Mouse (Mus musculus) embryo, embryonic 11 days (tissue): ENCODE measurements around the gene Mast1.

Experiments used
- DNase-seq: peaks from one replicate; pipeline ENCODE4 v3.0.0-alpha.2; 2015

The Mast1 gene

GRCm38 (mm10) chr8:84936962-84937546, at the start of gene Mast1:
Gene Mast1 (minus strand): TSS chr8:84937359.
- peak; percentile 87 for DNase-seq

DNA sequence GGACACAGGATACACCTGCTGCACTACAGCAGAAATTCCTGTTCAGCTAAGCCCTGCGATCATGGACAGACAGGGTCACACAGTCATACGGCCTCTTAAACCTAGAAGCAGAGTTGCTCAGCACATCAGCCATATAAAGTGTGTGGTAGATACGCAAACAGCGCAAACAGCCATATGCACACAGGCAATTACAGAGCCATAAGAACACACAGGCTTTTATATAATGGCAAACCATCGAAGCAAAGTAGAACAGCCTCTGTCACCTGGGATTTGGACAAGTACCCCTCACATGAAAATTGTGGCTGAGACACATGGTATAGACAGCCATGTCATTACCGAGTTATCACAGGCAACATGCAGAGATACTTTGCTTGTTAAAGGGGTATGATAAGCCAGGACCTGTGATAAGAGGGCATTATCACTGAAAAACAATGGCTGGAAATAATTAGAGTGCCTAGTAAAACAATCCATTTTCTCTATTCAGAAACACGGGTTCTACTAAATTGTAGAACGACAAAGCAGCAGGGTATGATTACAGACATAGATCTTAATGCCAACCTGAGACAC, 49.3 kb upstream of the Mast1 start:
- DNase-seq = no peak

DNA sequence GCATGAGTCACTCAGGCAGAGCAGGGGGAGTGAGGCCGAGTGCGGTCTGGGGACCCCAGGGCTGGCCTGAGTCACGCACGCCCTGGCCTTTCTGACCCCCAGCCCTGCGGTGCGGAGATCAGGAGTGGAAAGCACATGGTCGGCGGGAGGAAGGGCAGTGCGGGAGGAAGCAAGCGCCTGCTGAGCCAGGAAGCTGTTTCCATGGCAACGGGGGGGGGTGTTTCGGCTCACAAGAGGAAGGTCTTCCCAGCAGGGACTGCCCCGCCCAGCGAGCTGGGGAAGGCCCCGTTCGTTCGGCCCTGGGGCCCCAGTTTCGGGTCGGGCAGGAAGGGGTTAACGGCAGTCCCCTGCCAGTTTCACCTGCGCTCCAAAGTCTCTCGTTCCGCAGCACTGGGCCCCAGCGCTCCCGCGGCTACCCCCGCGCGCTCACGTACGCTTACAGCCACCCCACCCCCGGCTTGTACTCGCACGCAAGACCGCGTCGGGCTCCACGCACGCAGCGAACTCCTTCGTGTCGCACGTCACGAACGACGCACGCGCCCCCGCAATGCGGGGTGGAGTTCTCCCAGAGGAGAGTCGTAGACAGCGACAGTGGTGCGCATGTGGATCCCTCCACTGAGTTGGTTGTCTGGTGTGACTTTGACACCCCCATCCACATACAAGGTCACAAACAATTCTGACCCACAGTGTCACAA, 48.7 kb upstream of the Mast1 start:
- DNase-seq = peak; percentile 88

GRCm38 (mm10) chr8:84985049-84985683, 48.0 kb upstream of the Mast1 start:
- DNase-seq = peak; percentile 56

- DNase-seq = peak; percentile 20
Measured at GRCm38 (mm10) chr8:84984294-84985048, 47.3 kb upstream of the Mast1 start.

DNA sequence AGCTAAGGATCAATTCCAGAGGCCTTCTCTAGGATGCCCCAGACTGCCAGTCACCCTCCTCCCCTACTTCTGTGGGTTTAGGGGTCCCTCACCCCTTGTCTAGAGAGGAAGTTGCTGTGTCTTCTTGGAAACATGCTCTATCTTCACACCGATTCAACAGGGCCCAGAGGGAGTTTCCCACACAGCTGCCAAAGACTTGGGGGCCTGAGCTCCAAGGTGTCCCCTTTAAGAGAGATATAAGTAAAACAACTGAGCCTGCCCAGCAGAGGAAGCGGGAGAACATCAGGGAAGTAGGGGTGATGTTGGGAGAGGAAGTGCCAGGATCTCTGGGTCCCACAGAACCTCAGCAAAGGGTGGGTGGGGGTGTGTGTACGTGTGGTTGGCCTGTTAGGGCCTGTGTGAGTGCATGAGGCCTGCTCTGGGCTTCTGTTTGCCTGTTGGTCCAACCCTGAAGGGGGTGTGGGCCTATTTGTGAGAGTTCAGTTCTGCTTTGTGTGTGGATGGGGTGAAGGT, 45.4 kb upstream of the Mast1 start:
- DNase-seq = no peak

- DNase-seq = no peak
Measured at GRCm38 (mm10) chr8:84981644-84982498, 44.7 kb upstream of the Mast1 start.

DNA sequence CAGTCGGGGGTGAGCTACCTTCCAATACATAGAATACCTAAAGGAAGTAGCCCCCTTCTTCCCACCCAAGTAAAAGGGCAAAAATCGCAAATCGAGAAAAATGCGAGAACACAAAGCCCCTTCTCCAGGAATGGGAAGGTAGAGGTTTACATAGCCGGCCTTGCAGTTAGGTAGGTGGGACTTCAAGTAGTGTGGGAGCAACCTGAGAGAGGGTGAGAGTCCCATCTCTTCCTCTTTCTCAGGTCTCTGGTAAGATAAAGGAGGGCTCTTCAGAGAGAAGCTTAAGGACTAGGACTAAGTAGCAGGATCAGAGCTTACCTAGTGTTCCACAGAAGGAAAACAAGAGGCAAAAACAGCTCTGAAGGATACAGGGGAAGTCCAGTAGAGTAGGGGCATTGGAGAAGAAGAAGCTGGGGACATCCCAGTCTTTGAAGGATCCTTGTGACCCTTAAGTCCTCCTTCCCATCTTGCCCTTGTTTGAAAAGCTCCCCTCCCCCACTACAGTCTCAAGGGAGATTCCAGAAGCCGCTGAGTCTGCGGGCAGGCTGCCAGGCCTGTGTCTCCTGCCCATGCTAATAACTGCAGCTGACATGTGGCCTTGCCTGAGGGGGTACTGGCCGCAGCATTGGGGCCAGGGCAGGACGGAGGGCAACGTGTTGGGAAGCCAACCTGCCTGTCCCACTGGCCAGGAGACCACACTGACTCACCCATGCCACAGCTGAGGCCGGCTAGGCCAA, 43.6 kb upstream of the Mast1 start:
- peak; percentile 45 for DNase-seq

DNA sequence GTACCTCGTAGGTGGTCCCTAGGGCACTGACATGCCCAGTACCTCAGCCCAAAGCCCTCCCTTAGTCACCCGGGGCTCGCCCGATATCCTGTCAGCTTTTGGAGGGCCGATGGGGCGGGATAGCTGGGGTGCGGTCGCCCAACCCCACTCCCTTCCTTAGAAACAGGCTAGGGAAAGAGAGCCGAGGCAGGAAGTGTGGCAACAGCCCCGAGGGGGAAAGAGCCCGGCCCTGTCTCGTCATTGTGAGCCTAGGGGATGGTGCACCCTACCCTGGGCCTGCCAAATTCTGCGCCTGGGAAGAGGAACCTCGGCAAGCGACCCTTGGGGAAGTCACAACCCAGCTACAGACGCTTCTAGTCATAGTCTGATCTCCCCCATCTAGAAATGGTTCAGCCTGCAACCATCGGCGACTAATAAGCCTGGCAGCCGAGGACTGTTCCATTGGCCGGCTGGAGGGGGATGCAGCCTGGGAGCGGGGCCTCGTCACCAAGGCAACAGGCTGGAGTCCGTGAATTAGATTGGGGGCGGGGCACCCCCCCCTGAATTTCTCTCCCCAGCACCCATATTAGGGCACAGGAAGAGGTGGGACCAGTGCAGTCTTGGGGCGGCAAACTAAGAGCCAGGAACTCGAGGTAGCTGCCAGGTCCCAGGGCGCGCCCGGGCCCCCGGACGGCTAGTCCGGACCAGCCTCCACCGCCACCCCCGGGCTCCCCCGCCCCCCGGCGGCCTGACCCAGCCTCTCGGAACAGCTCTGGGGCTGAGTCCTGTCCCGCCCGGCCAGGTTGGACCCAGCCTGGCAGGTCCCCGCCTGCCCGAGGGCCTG, 42.7 kb upstream of the Mast1 start:
- peak; percentile 91 for DNase-seq

GRCm38 (mm10) chr8:84978248-84978940, 41.2 kb upstream of the Mast1 start, which contains the start of gene Junb:
Gene Junb (minus strand): TSS chr8:84978718.
- DNase-seq = peak; percentile 90

DNA sequence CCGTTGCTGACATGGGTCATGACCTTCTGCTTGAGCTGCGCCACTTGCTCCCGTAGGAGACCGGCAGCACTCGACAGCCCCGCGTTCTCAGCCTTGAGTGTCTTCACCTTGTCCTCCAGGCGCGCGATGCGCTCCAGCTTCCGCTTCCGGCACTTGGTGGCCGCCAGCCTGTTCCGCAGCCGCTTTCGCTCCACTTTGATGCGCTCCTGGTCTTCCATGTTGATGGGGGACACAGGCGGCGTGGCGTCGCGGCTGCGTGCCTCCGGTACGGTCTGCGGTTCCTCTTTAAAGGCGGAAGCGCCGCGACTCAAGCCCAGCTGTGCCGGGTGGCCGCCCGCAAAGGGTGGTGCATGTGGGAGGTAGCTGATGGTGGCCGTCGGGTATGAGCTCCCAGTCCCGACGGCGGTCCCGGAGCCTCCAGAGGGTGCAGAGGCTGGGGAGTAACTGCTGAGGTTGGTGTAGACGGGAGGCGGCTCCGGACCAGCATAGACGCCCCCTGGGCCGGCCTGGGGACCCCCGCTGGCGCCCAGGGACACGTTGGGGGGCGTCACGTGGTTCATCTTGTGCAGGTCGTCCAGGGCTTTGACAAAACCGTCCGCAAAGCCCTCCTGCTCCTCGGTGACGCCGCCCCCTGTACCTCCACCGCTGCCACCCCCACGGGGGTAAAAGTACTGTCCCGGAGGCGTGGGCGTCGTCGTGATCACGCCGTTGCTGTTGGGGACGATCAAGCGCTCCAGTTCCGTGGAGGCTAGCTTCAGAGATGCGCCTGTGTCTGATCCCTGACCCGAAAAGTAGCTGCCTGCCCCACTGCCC, 40.5 kb upstream of the Mast1 start:
- DNase-seq = peak; percentile 76

DNA sequence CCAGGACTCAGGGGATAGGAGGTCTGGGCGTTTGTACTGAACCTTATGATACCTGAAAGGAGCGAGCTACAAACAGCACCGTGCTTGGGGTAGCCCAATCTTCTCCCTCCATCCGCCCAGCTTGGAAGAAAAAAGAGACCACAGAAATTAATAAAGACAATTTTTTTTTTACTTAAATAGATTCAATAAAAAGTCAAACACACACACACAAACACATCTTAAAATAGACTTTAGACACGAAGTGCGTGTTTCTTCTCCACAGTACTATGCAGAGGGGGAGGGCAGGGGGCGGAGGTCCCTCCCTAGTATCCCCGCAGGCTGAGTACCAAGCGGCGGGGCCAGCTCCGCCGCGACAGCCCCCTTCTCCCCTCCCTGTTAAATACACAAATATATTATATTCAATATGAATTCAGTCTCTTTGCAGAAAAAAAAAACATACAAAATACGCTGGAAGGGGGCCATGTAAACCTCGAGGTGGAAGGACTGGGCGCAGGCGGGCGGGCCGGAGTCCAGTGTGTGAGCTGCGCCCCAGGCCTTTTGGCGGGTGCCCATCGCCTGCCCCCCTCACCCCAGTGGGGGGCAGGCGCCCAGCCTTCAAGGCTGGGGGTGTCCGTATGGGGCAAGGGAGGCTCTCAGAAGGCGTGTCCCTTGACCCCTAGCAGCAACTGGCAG, 39.7 kb upstream of the Mast1 start:
- no peak for DNase-seq

- DNase-seq = peak; percentile 96
Measured at GRCm38 (mm10) chr8:84976031-84976762, 39.0 kb upstream of the Mast1 start.

- peak; percentile 53 for DNase-seq
Measured at GRCm38 (mm10) chr8:84975434-84975833, 38.3 kb upstream of the Mast1 start.

GRCm38 (mm10) chr8:84974543-84975142, 37.5 kb upstream of the Mast1 start:
- DNase-seq = no peak

GRCm38 (mm10) chr8:84973803-84974542, 36.8 kb upstream of the Mast1 start:
- peak; percentile 76 for DNase-seq
